Mouse (Mus musculus) lung, adult 2 months (tissue): ENCODE measurements at regions not wholly inside any gene's neighbourhood (a gene's known extent, or its start where the extent isn't known, plus 50 kb on each side); places are given as distances from the start of the nearest gene placed in this dataset.

Source experiments
- CTCF ChIP-seq: fragments of 200-500 bp; IDR thresholded peaks from 2 replicates; pipeline ENCODE4 v1.5.1; 2011; ENCODE audit warnings: mild to moderate bottlenecking, low read length, control low read depth; ENCODE audit not compliant: insufficient read depth
- POLR2A ChIP-seq: fragments of 200-500 bp; IDR thresholded peaks from 2 replicates; pipeline ENCODE4 v1.6.1; 2011; ENCODE audit warnings: low read depth, mild to moderate bottlenecking, control low read depth, low read length, borderline replicate concordance; ENCODE audit errors: extremely low read depth

DNA sequence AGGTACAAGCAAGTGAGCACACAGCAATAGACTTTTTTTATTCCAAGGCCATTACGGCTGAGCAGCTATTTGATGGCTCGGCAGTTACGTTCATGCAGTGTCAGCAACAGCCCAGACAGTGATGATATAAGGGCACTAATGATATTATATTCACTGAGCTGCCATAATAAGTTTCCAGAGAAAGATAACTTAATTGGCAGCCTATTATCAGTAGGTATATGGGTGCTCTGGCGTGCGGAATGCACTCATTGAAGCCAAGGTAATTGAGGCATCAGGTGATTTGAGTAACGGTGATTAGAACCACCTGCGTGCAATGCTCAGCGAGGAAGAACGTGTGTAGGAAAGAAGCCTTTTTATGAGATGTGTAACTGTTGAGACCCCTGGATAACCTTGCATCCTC is 358.0 kb downstream of the Cenpc1 start:
- TF ChIP-seq CTCF (no peak), POLR2A (no peak)
